Mouse (Mus musculus): ENCODE results near the gene Gm42417. TPM values are rescaled to one million over a fixed set of nuclear protein-coding genes. Genes with fewer than 3 reads are reported as not detected.

The Gm42417 gene
- polyA plus RNA-seq, 1 experiment: not detected

- H3K27me3 ChIP-seq (ENCODE audit: control insufficient read depth, insufficient read depth, low read length): no peaks in the 10 kb centered on the region
- 62% methylated on average over 6 of the region's 6 CpGs for WGBS
- no peaks in the 10 kb centered on the region for H3K36me3 ChIP-seq (ENCODE audit: control insufficient read depth, insufficient read depth, low read length)
- TF ChIP-seq CTCF (IDR thresholded peaks at IDR 0.05; ENCODE audit: extremely low read depth, insufficient read length, insufficient replicate concordance, low read depth, low read length) (no peak), POLR2A (IDR thresholded peaks at IDR 0.05; ENCODE audit: low read depth, low read length) (no peak)
- peaks cover 26% of the 10 kb centered on the region for H3K4me1 ChIP-seq (ENCODE audit: control insufficient read depth, insufficient read depth, insufficient read length, low read length)
- no peak overlapping the region; the same call in 1 of the 2 replicates for H3K27ac ChIP-seq (ENCODE audit: insufficient read depth, low read depth, low read length)
- H3K4me3 ChIP-seq (ENCODE audit: low read depth, low read length): no peak overlapping the region
These were observed 32.4 kb upstream of the Gm42417 start for GRCm38 (mm10) chr1:36571627-36572026.

- 76% methylated on average over 5 of the region's 5 CpGs for WGBS
- no peaks in the 10 kb centered on the region for H3K36me3 ChIP-seq (ENCODE audit: control insufficient read depth, insufficient read depth, low read length)
- no peak overlapping the region for H3K4me3 ChIP-seq (ENCODE audit: low read depth, low read length)
- no peak for TF ChIP-seq CTCF (IDR thresholded peaks at IDR 0.05; ENCODE audit: extremely low read depth, insufficient read length, insufficient replicate concordance, low read depth, low read length)
- TF ChIP-seq POLR2A (IDR thresholded peaks at IDR 0.05; ENCODE audit: low read depth, low read length): no peak
- no peaks in the 10 kb centered on the region for H3K27me3 ChIP-seq (ENCODE audit: control insufficient read depth, insufficient read depth, low read length)
- peaks cover 26% of the 10 kb centered on the region for H3K4me1 ChIP-seq (ENCODE audit: control insufficient read depth, insufficient read depth, insufficient read length, low read length)
- H3K27ac ChIP-seq (ENCODE audit: insufficient read depth, low read depth, low read length): peak overlapping the region; percentile 71; the same call in 1 of the 2 replicates
These were observed 31.1 kb upstream of the Gm42417 start for GRCm38 (mm10) chr1:36570320-36570719.

- TF ChIP-seq POLR2A (IDR thresholded peaks at IDR 0.05; ENCODE audit: low read depth, low read length) (no peak), CTCF (IDR thresholded peaks at IDR 0.05; ENCODE audit: extremely low read depth, insufficient read length, insufficient replicate concordance, low read depth, low read length) (no peak)
- Histone ChIP-seq H3K4me3 (ENCODE audit: low read depth, low read length) (no peak overlapping the region), H3K27me3 (ENCODE audit: control insufficient read depth, insufficient read depth, low read length) (no peaks in the 10 kb centered on the region), H3K27ac (ENCODE audit: insufficient read depth, low read depth, low read length) (peak overlapping the region; percentile 71), H3K4me1 (ENCODE audit: control insufficient read depth, insufficient read depth, insufficient read length, low read length) (peaks cover 26% of the 10 kb centered on the region), H3K36me3 (ENCODE audit: control insufficient read depth, insufficient read depth, low read length) (no peaks in the 10 kb centered on the region)
- WGBS: 28% methylated on average over 7 of the region's 7 CpGs
These were observed 30.6 kb upstream of the Gm42417 start for GRCm38 (mm10) chr1:36569694-36570276.

- Histone ChIP-seq H3K4me1 (ENCODE audit: control insufficient read depth, insufficient read depth, insufficient read length, low read length) (peaks cover 26% of the 10 kb centered on the region), H3K36me3 (ENCODE audit: control insufficient read depth, insufficient read depth, low read length) (no peaks in the 10 kb centered on the region), H3K4me3 (ENCODE audit: low read depth, low read length) (no peak overlapping the region), H3K27ac (ENCODE audit: insufficient read depth, low read depth, low read length) (peak overlapping the region; percentile 71), H3K27me3 (ENCODE audit: control insufficient read depth, insufficient read depth, low read length) (no peaks in the 10 kb centered on the region)
- WGBS: 61% methylated on average over 4 of the region's 4 CpGs
- TF ChIP-seq CTCF (IDR thresholded peaks at IDR 0.05; ENCODE audit: extremely low read depth, insufficient read length, insufficient replicate concordance, low read depth, low read length) (no peak), POLR2A (IDR thresholded peaks at IDR 0.05; ENCODE audit: low read depth, low read length) (no peak)
These were observed 29.5 kb upstream of the Gm42417 start for GRCm38 (mm10) chr1:36568776-36569175.

GRCm38 (mm10) chr1:36567818-36568603, 28.8 kb upstream of the Gm42417 start:
- no peaks in the 10 kb centered on the region for H3K36me3 ChIP-seq (ENCODE audit: control insufficient read depth, insufficient read depth, low read length)
- 74% methylated on average over 21 of the region's 21 CpGs for WGBS
- TF ChIP-seq POLR2A (IDR thresholded peaks at IDR 0.05; ENCODE audit: low read depth, low read length) (no peak), CTCF (IDR thresholded peaks at IDR 0.05; ENCODE audit: extremely low read depth, insufficient read length, insufficient replicate concordance, low read depth, low read length) (no peak)
- peaks cover 28% of the 10 kb centered on the region for H3K4me1 ChIP-seq (ENCODE audit: control insufficient read depth, insufficient read depth, insufficient read length, low read length)
- no peak overlapping the region for H3K4me3 ChIP-seq (ENCODE audit: low read depth, low read length)
- peak overlapping the region; percentile 50; the same call in 1 of the 2 replicates for H3K27ac ChIP-seq (ENCODE audit: insufficient read depth, low read depth, low read length)
- H3K27me3 ChIP-seq (ENCODE audit: control insufficient read depth, insufficient read depth, low read length): no peaks in the 10 kb centered on the region

- 67% methylated on average over 2 of the region's 2 CpGs for WGBS
- H3K36me3 ChIP-seq (ENCODE audit: control insufficient read depth, insufficient read depth, low read length): no peaks in the 10 kb centered on the region
- TF ChIP-seq POLR2A (IDR thresholded peaks at IDR 0.05; ENCODE audit: low read depth, low read length): no peak
- TF ChIP-seq CTCF (IDR thresholded peaks at IDR 0.05; ENCODE audit: extremely low read depth, insufficient read length, insufficient replicate concordance, low read depth, low read length): no peak
- no peaks in the 10 kb centered on the region for H3K27me3 ChIP-seq (ENCODE audit: control insufficient read depth, insufficient read depth, low read length)
- no peak overlapping the region for H3K4me3 ChIP-seq (ENCODE audit: low read depth, low read length)
- no peak overlapping the region for H3K27ac ChIP-seq (ENCODE audit: insufficient read depth, low read depth, low read length)
- peaks cover 23% of the 10 kb centered on the region for H3K4me1 ChIP-seq (ENCODE audit: control insufficient read depth, insufficient read depth, insufficient read length, low read length)
These were observed 27.2 kb upstream of the Gm42417 start for GRCm38 (mm10) chr1:36566425-36566824.

GRCm38 (mm10) chr1:36564101-36564500, 24.9 kb upstream of the Gm42417 start:
- WGBS: 73% methylated on average over 6 of the region's 6 CpGs
- 0 out of 2 replicates have a peak, but pooled peaks cover 4% of the 10 kb centered on the region for H3K27me3 ChIP-seq (ENCODE audit: control insufficient read depth, insufficient read depth, low read length)

More at GRCm38 (mm10) chr1:36564101-36564500, 24.9 kb upstream of the Gm42417 start:
- peaks cover 10% of the 10 kb centered on the region for H3K4me1 ChIP-seq (ENCODE audit: control insufficient read depth, insufficient read depth, insufficient read length, low read length)
- H3K4me3 ChIP-seq (ENCODE audit: low read depth, low read length): no peak overlapping the region
- peak overlapping the region; percentile 7; the same call in 1 of the 2 replicates for H3K27ac ChIP-seq (ENCODE audit: insufficient read depth, low read depth, low read length)
- no peaks in the 10 kb centered on the region for H3K36me3 ChIP-seq (ENCODE audit: control insufficient read depth, insufficient read depth, low read length)
- TF ChIP-seq POLR2A (IDR thresholded peaks at IDR 0.05; ENCODE audit: low read depth, low read length) (no peak), CTCF (IDR thresholded peaks at IDR 0.05; ENCODE audit: extremely low read depth, insufficient read length, insufficient replicate concordance, low read depth, low read length) (no peak)
